Mouse (Mus musculus): ENCODE measurements around the gene Lsm12.

- TF ChIP-seq POLR2A (IDR thresholded peaks at IDR 0.05; ENCODE audit: control insufficient read depth, low read depth, low read length) (peak; percentile 94), CTCF (IDR thresholded peaks at IDR 0.05; ENCODE audit: control insufficient read depth, insufficient read depth, insufficient replicate concordance, low read depth, low read length) (no peak)
Measured at GRCm38 (mm10) chr11:102184646-102185495, at the start of gene Lsm12.
